Mouse (Mus musculus) cerebellum, postnatal 10 days (tissue): ENCODE results near the gene Alox12.

ENCODE experiments used
- DNase-seq, 2 experiments: peaks; one replicate each; pipeline ENCODE4 v3.0.0; 2021; ENCODE audit warnings: mixed read lengths in 2 of 2

Gene Alox12

GRCm38 (mm10) chr11:70193354-70194285, 61.5 kb downstream of the Alox12 start:
- no peak for DNase-seq

- no peak for DNase-seq
Observed at GRCm38 (mm10) chr11:70192157-70192556, 63.0 kb downstream of the Alox12 start.
